12 mouse cellular contexts compared by ENCODE assay signal in genomic region chr6:34729449-34730151, GRCm38 (mm10). TPM values are rescaled to one million over a fixed set of nuclear protein-coding genes. Genes with fewer than 3 reads are reported as not detected.
DNase-seq lines count a peak whose midpoint lies in the region; ATAC-seq and TF ChIP-seq lines count a peak whose summit lies in the region.
"Had no signal": no experiment of that assay in that cellular context is flagged by ENCODE, and none has a peak within 500 bp of the region (broad histone marks: within the 10 kb centered on the region; RNA-seq: fewer than 3 reads in every experiment).

No protein-coding gene starts in this region.

- peak overlapping the region; percentile 62; the same call in 1 of the 2 replicates for H3K27ac ChIP-seq in heart, embryonic 10.5 days
- no peak overlapping the region for H3K27ac ChIP-seq in heart, adult 2 months
- H3K27ac ChIP-seq in kidney, embryonic 15.5 days = peak overlapping the region; percentile 37
- peak overlapping the region; percentile 5; the same call in 1 of the 2 replicates for H3K27ac ChIP-seq in embryonic facial prominence, embryonic 10.5 days (replicated peaks)
- H3K27ac ChIP-seq in limb, embryonic 12.5 days = peak overlapping the region; percentile 12; the same call in 1 of the 2 replicates
- H3K27ac ChIP-seq: left cerebral cortex, adult 2 months; neural tube, embryonic 13.5 days had no signal

- no peaks in the 10 kb centered on the region for H3K79me2 ChIP-seq in heart, adult 2 months (replicated peaks; ENCODE audit: control insufficient read depth, insufficient read depth, low read length)

- no peaks in the 10 kb centered on the region; the same call in 1 of the 2 replicates for H3K9me3 ChIP-seq in heart, embryonic 10.5 days
- H3K9me3 ChIP-seq in kidney, embryonic 15.5 days (replicated peaks) = no peaks in the 10 kb centered on the region
- peaks cover 1% of the 10 kb centered on the region; the same call in 1 of the 2 replicates for H3K9me3 ChIP-seq in embryonic facial prominence, embryonic 10.5 days
- peaks cover 2% of the 10 kb centered on the region for H3K9me3 ChIP-seq in limb, embryonic 12.5 days
- H3K9me3 ChIP-seq: neural tube, embryonic 13.5 days had no signal

- no peak for DNase-seq in heart, embryonic 10.5 days (ENCODE audit: low spot score)
- DNase-seq in heart, adult 2 months = no peak
- no peak for DNase-seq in kidney, postnatal 25 days
- no peak for DNase-seq in embryonic facial prominence, embryonic 10.5 days (ENCODE audit: low spot score)
- no peak for DNase-seq in thymus, postnatal 14 days
- DNase-seq in gastrocnemius, postnatal 25 days = no peak
- DNase-seq: cerebellum, adult 2 months; liver had no signal

- H3K4me3 ChIP-seq in heart, embryonic 10.5 days = no peak overlapping the region
- H3K4me3 ChIP-seq in heart, adult 2 months = no peak overlapping the region
- no peak overlapping the region for H3K4me3 ChIP-seq in kidney, embryonic 15.5 days (replicated peaks)
- H3K4me3 ChIP-seq in embryonic facial prominence, embryonic 10.5 days = no peak overlapping the region
- no peak overlapping the region for H3K4me3 ChIP-seq in limb, embryonic 12.5 days (replicated peaks)
- H3K4me3 ChIP-seq: left cerebral cortex, adult 2 months; neural tube, embryonic 13.5 days had no signal

- TF ChIP-seq EP300 in heart, adult 2 months (IDR thresholded peaks at IDR 0.05; ENCODE audit: insufficient read depth, low read depth, low read length) = no peak

- H3K9ac ChIP-seq in heart, adult 2 months (ENCODE audit: low read depth, low read length) = no peak overlapping the region
- H3K9ac ChIP-seq in kidney, embryonic 15.5 days = no peak overlapping the region
- no peak overlapping the region for H3K9ac ChIP-seq in limb, embryonic 12.5 days (replicated peaks)
- H3K9ac ChIP-seq: neural tube, embryonic 13.5 days had no signal

- H3K27me3 ChIP-seq in heart, embryonic 10.5 days (ENCODE audit: insufficient read depth, poor library complexity, severe bottlenecking) = no peaks in the 10 kb centered on the region
- no peaks in the 10 kb centered on the region for H3K27me3 ChIP-seq in heart, adult 2 months (ENCODE audit: control insufficient read depth, insufficient read depth, low read length)
- H3K27me3 ChIP-seq in kidney, embryonic 15.5 days = no peaks in the 10 kb centered on the region
- no peaks in the 10 kb centered on the region for H3K27me3 ChIP-seq in embryonic facial prominence, embryonic 10.5 days (replicated peaks; ENCODE audit: low read depth, poor library complexity, severe bottlenecking)
- no peaks in the 10 kb centered on the region for H3K27me3 ChIP-seq in limb, embryonic 12.5 days
- H3K27me3 ChIP-seq: neural tube, embryonic 13.5 days had no signal

- peaks cover 41% of the 10 kb centered on the region for H3K4me1 ChIP-seq in heart, embryonic 10.5 days
- H3K4me1 ChIP-seq in heart, adult 2 months (ENCODE audit: control insufficient read depth, insufficient read depth, low read length) = peaks cover 15% of the 10 kb centered on the region
- peaks cover 38% of the 10 kb centered on the region for H3K4me1 ChIP-seq in kidney, embryonic 15.5 days
- peaks cover 54% of the 10 kb centered on the region for H3K4me1 ChIP-seq in embryonic facial prominence, embryonic 10.5 days
- peaks cover 53% of the 10 kb centered on the region for H3K4me1 ChIP-seq in limb, embryonic 12.5 days (replicated peaks)

- peak; percentile 76 for ATAC-seq in kidney, embryonic 15.5 days (replicated peaks; ENCODE audit: low FRiP score)
- ATAC-seq in limb, embryonic 12.5 days (ENCODE audit: insufficient number of reproducible peaks, insufficient read depth, low FRiP score, low TSS enrichment, low read depth) = no peak

- peaks cover 4% of the 10 kb centered on the region for H3K36me3 ChIP-seq in heart, embryonic 10.5 days
- H3K36me3 ChIP-seq in heart, adult 2 months (ENCODE audit: control insufficient read depth, insufficient read depth, low read length) = no peaks in the 10 kb centered on the region; the same call in 1 of the 2 replicates
- H3K36me3 ChIP-seq in kidney, embryonic 15.5 days = no peaks in the 10 kb centered on the region
- H3K36me3 ChIP-seq in embryonic facial prominence, embryonic 10.5 days (replicated peaks) = peaks cover 4% of the 10 kb centered on the region
- H3K36me3 ChIP-seq in limb, embryonic 12.5 days = peaks cover 2% of the 10 kb centered on the region; the same call in 1 of the 2 replicates
- H3K36me3 ChIP-seq: neural tube, embryonic 13.5 days had no signal

- 45% methylated on average over 8 of the region's 8 CpGs for WGBS in heart, embryonic 10.5 days
- WGBS in heart, adult 2 months = 51% methylated on average over 8 of the region's 8 CpGs
- WGBS in kidney, embryonic 15.5 days = 20% methylated on average over 8 of the region's 8 CpGs
- WGBS in embryonic facial prominence, embryonic 10.5 days = 55% methylated on average over 8 of the region's 8 CpGs
- 52% methylated on average over 8 of the region's 8 CpGs for WGBS in limb, embryonic 12.5 days

- intact Hi-C loops in heart, adult 2 months (cut with DNase I) = no loop called here

- TF ChIP-seq CTCF in heart, adult 2 months (IDR thresholded peaks at IDR 0.05) = no peak

- no peak for TF ChIP-seq POLR2A in heart, adult 2 months (IDR thresholded peaks at IDR 0.05; ENCODE audit: insufficient read depth, low read depth, low read length)

- 0 out of 2 replicates have a peak overlapping the region, but pooled peaks have one; percentile 2 for H3K4me2 ChIP-seq in kidney, embryonic 15.5 days
- H3K4me2 ChIP-seq in limb, embryonic 12.5 days = no peak overlapping the region
- H3K4me2 ChIP-seq: neural tube, embryonic 13.5 days had no signal

RNA-seq across cellular contexts. Expression of gene Agbl3, which starts 50.6 kb away (rescaled TPM):
- 4.0 and 6.0 TPM in 2 replicates for polyA plus RNA-seq in heart, embryonic 10.5 days (2016; fragmentation: Nextera tagmentation; extraction: Ambion mirVana)
- total RNA-seq in heart, adult 2 months (2021) = 1 to 10 TPM; 2.5 to 3.7 TPM
- 2.6 and 3.4 TPM in 2 replicates for polyA plus RNA-seq in heart, adult 2 months (2012; rRNA removed)
- polyA plus RNA-seq in kidney, embryonic 15.5 days (2015; fragmentation: Nextera tagmentation; extraction: Ambion mirVana) = 6.1 and 6.5 TPM in 2 replicates
- polyA plus RNA-seq in embryonic facial prominence, embryonic 10.5 days (2016; fragmentation: Nextera tagmentation; extraction: Ambion mirVana) = 2.8 and 3.3 TPM in 2 replicates
- polyA plus RNA-seq in limb, embryonic 12.5 days (2016; fragmentation: Nextera tagmentation; extraction: Ambion mirVana) = 8.2 and 8.3 TPM in 2 replicates
- total RNA-seq in gastrocnemius, postnatal 25 days (2021) = 1 to 10 TPM; 2.5 to 3.2 TPM
